Mouse (Mus musculus): ENCODE data around the gene Ddah2. TPM values are rescaled to one million over a fixed set of nuclear protein-coding genes. Genes with fewer than 3 reads are reported as not detected.

Gene Ddah2
- polyA plus RNA-seq, 1 experiment from 2014 or later = 471 TPM

GRCm38 (mm10) chr17:35103221-35103690 lies 44.4 kb downstream of the Ddah2 start:
- Histone ChIP-seq H3K4me1 (no peaks in the 10 kb centered on the region), H3K27me3 (no peaks in the 10 kb centered on the region), H3K4me3 (no peak overlapping the region), H3K4me2 (replicated peaks) (no peak overlapping the region), H3K9me3 (no peaks in the 10 kb centered on the region), H3K9ac (no peak overlapping the region), H3K27ac (no peak overlapping the region), H3K36me3 (peaks cover 55% of the 10 kb centered on the region)
- ATAC-seq (ENCODE audit: insufficient number of reproducible peaks, insufficient read depth, low FRiP score, low TSS enrichment) = no peak
- 66% methylated on average over 6 of the region's 6 CpGs for WGBS

GRCm38 (mm10) chr17:35104079-35104478 lies 45.2 kb downstream of the Ddah2 start:
- no peaks in the 10 kb centered on the region for H3K9me3 ChIP-seq
- no peaks in the 10 kb centered on the region for H3K4me1 ChIP-seq
- WGBS = 85% methylated on average over 7 of the region's 7 CpGs
- H3K36me3 ChIP-seq = peaks cover 47% of the 10 kb centered on the region
- no peak overlapping the region for H3K27ac ChIP-seq
- no peak for ATAC-seq (ENCODE audit: insufficient number of reproducible peaks, insufficient read depth, low FRiP score, low TSS enrichment)
- H3K27me3 ChIP-seq = no peaks in the 10 kb centered on the region
- no peak overlapping the region for H3K4me2 ChIP-seq (replicated peaks)
- no peak overlapping the region for H3K9ac ChIP-seq
- no peak overlapping the region for H3K4me3 ChIP-seq

- no peaks in the 10 kb centered on the region for H3K27me3 ChIP-seq
- 80% methylated on average over 6 of the region's 6 CpGs for WGBS
- H3K4me2 ChIP-seq (replicated peaks) = no peak overlapping the region
- ATAC-seq (ENCODE audit: insufficient number of reproducible peaks, insufficient read depth, low FRiP score, low TSS enrichment) = no peak
- H3K9me3 ChIP-seq = no peaks in the 10 kb centered on the region
- no peak overlapping the region for H3K9ac ChIP-seq
- H3K4me3 ChIP-seq = no peak overlapping the region
- no peaks in the 10 kb centered on the region for H3K4me1 ChIP-seq
- H3K36me3 ChIP-seq = peaks cover 40% of the 10 kb centered on the region
- H3K27ac ChIP-seq = no peak overlapping the region
Observed at GRCm38 (mm10) chr17:35104754-35105153, 45.9 kb downstream of the Ddah2 start.

- 25% methylated on average over 13 of the region's 13 CpGs for WGBS
- 0 out of 2 replicates have a peak overlapping the region, but pooled peaks have one; percentile 11 for H3K27ac ChIP-seq
- H3K36me3 ChIP-seq = peaks cover 29% of the 10 kb centered on the region
- H3K27me3 ChIP-seq = no peaks in the 10 kb centered on the region
- peak overlapping the region; percentile 23 for H3K4me2 ChIP-seq (replicated peaks)
- H3K9ac ChIP-seq = peak overlapping the region; percentile 24
- no peak for ATAC-seq (ENCODE audit: insufficient number of reproducible peaks, insufficient read depth, low FRiP score, low TSS enrichment)
- no peaks in the 10 kb centered on the region for H3K9me3 ChIP-seq
- no peak overlapping the region for H3K4me3 ChIP-seq
- no peaks in the 10 kb centered on the region for H3K4me1 ChIP-seq
Observed at GRCm38 (mm10) chr17:35105740-35106389, 47.0 kb downstream of the Ddah2 start.

- no peaks in the 10 kb centered on the region for H3K27me3 ChIP-seq
- no peaks in the 10 kb centered on the region for H3K4me1 ChIP-seq
- no peak overlapping the region; the same call in 1 of the 2 replicates for H3K4me2 ChIP-seq (replicated peaks)
- H3K4me3 ChIP-seq = no peak overlapping the region
- no peak overlapping the region for H3K9ac ChIP-seq
- H3K36me3 ChIP-seq = peaks cover 22% of the 10 kb centered on the region
- ATAC-seq (ENCODE audit: insufficient number of reproducible peaks, insufficient read depth, low FRiP score, low TSS enrichment) = no peak
- WGBS = 64% methylated on average over 3 of the region's 3 CpGs
- no peaks in the 10 kb centered on the region for H3K9me3 ChIP-seq
- H3K27ac ChIP-seq = no peak overlapping the region
Observed at GRCm38 (mm10) chr17:35106522-35106921, 47.7 kb downstream of the Ddah2 start.

- WGBS = 80% methylated on average over 6 of the region's 6 CpGs
- no peak within 1 kb of the TSS for H3K4me2 ChIP-seq (replicated peaks)
- no peak for ATAC-seq (ENCODE audit: insufficient number of reproducible peaks, insufficient read depth, low FRiP score, low TSS enrichment)
Observed at GRCm38 (mm10) chr17:35108097-35108496, 49.3 kb downstream of the Ddah2 start, which contains the start of gene Ly6g5c. Gene Ly6g5c, plus strand, starts transcription at chr17:35108279.

More at GRCm38 (mm10) chr17:35108097-35108496, 49.3 kb downstream of the Ddah2 start, which contains the start of gene Ly6g5c:
- no peaks in the 10 kb centered on the region for H3K9me3 ChIP-seq
- H3K9ac ChIP-seq = no peak within 1 kb of the TSS
- H3K4me3 ChIP-seq = no peak within 1 kb of the TSS
- no peak within 1 kb of the TSS for H3K27ac ChIP-seq
- no peaks in the 10 kb centered on the region for H3K27me3 ChIP-seq
- H3K36me3 ChIP-seq = peaks cover 6% of the 10 kb centered on the region; the same call in 1 of the 2 replicates
- H3K4me1 ChIP-seq = no peaks in the 10 kb centered on the region

Other genes with a start within 250 kb of the Ddah2 start
- gene Stk19, start 222.1 kb upstream of the Ddah2 start, polyA plus RNA-seq (2016; fragmentation: Nextera tagmentation; extraction: Ambion mirVana) = 21.5 and 23.8 TPM in 2 replicates
- gene Dxo, start 222.0 kb upstream of the Ddah2 start, polyA plus RNA-seq (2016; fragmentation: Nextera tagmentation; extraction: Ambion mirVana) = 65.5 and 77.7 TPM in 2 replicates
- gene Skiv2l, start 208.8 kb upstream of the Ddah2 start, polyA plus RNA-seq (2016; fragmentation: Nextera tagmentation; extraction: Ambion mirVana) = 61.6 and 64.3 TPM in 2 replicates
- 127 and 134 TPM in 2 replicates for gene Nelfe, start 208.6 kb upstream of the Ddah2 start, polyA plus RNA-seq (2016; fragmentation: Nextera tagmentation; extraction: Ambion mirVana)
- gene Cfb, start 196.5 kb upstream of the Ddah2 start, polyA plus RNA-seq (2016; fragmentation: Nextera tagmentation; extraction: Ambion mirVana) = 1.1 and 1.7 TPM in 2 replicates
- 8.6 and 8.9 TPM in 2 replicates for gene Zbtb12, start 179.6 kb upstream of the Ddah2 start, polyA plus RNA-seq (2016; fragmentation: Nextera tagmentation; extraction: Ambion mirVana)
- gene Gm20547, start 177.0 kb upstream of the Ddah2 start, polyA plus RNA-seq (2016; fragmentation: Nextera tagmentation; extraction: Ambion mirVana) = 0.31 TPM in 1 of 2 replicates, not detected in the other
- gene C2, start 160.8 kb upstream of the Ddah2 start, polyA plus RNA-seq (2016; fragmentation: Nextera tagmentation; extraction: Ambion mirVana) = 1.2 and 2.5 TPM in 2 replicates
- 111 and 121 TPM in 2 replicates for gene Ehmt2, start 160.6 kb upstream of the Ddah2 start, polyA plus RNA-seq (2016; fragmentation: Nextera tagmentation; extraction: Ambion mirVana)
- 0.29 TPM in 1 of 2 replicates, not detected in the other for gene Slc44a4, start 144.6 kb upstream of the Ddah2 start, polyA plus RNA-seq (2016; fragmentation: Nextera tagmentation; extraction: Ambion mirVana)
- 19.2 and 20.8 TPM in 2 replicates for gene Neu1, start 127.8 kb upstream of the Ddah2 start, polyA plus RNA-seq (2016; fragmentation: Nextera tagmentation; extraction: Ambion mirVana)
- gene Hspa1b, start 99.8 kb upstream of the Ddah2 start, polyA plus RNA-seq (2016; fragmentation: Nextera tagmentation; extraction: Ambion mirVana) = 0.33 and 0.36 TPM in 2 replicates
- not detected in 2 replicates for gene Gm20481, start 89.1 kb upstream of the Ddah2 start, polyA plus RNA-seq (2016; fragmentation: Nextera tagmentation; extraction: Ambion mirVana)
- 4.2 and 4.9 TPM in 2 replicates for gene Hspa1a, start 86.9 kb upstream of the Ddah2 start, polyA plus RNA-seq (2016; fragmentation: Nextera tagmentation; extraction: Ambion mirVana)
- gene Hspa1l, start 86.3 kb upstream of the Ddah2 start, polyA plus RNA-seq (2016; fragmentation: Nextera tagmentation; extraction: Ambion mirVana) = 0.84 and 0.99 TPM in 2 replicates
- 212 and 230 TPM in 2 replicates for gene Lsm2, start 77.2 kb upstream of the Ddah2 start, polyA plus RNA-seq (2016; fragmentation: Nextera tagmentation; extraction: Ambion mirVana)
- gene Vars, start 58.0 kb upstream of the Ddah2 start, polyA plus RNA-seq (2016; fragmentation: Nextera tagmentation; extraction: Ambion mirVana) = 150 and 160 TPM in 2 replicates
- 0.20 and 0.25 TPM in 2 replicates for gene Vwa7, start 42.5 kb upstream of the Ddah2 start, polyA plus RNA-seq (2016; fragmentation: Nextera tagmentation; extraction: Ambion mirVana)
- gene Sapcd1, start 31.0 kb upstream of the Ddah2 start, polyA plus RNA-seq (2016; fragmentation: Nextera tagmentation; extraction: Ambion mirVana) = 8.7 and 9.5 TPM in 2 replicates
- gene Msh5, start 12.3 kb upstream of the Ddah2 start, polyA plus RNA-seq (2016; fragmentation: Nextera tagmentation; extraction: Ambion mirVana) = 3.7 and 4.2 TPM in 2 replicates
- 205 and 211 TPM in 2 replicates for gene Clic1, start 9.1 kb upstream of the Ddah2 start, polyA plus RNA-seq (2016; fragmentation: Nextera tagmentation; extraction: Ambion mirVana)
- not detected in 2 replicates for gene Ly6g6c, start 6.4 kb downstream of the Ddah2 start, polyA plus RNA-seq (2016; fragmentation: Nextera tagmentation; extraction: Ambion mirVana)
- 0.61 and 0.99 TPM in 2 replicates for gene Mpig6b, start 7.1 kb downstream of the Ddah2 start, polyA plus RNA-seq (2016; fragmentation: Nextera tagmentation; extraction: Ambion mirVana)
- gene Ly6g6e, start 17.9 kb downstream of the Ddah2 start, polyA plus RNA-seq (2016; fragmentation: Nextera tagmentation; extraction: Ambion mirVana) = 1.1 and 1.3 TPM in 2 replicates
- 0.68 TPM in 1 of 2 replicates, not detected in the other for gene Ly6g6d, start 19.0 kb downstream of the Ddah2 start, polyA plus RNA-seq (2016; fragmentation: Nextera tagmentation; extraction: Ambion mirVana)
- 0.27 and 0.65 TPM in 2 replicates for gene Ly6g6f, start 26.6 kb downstream of the Ddah2 start, polyA plus RNA-seq (2016; fragmentation: Nextera tagmentation; extraction: Ambion mirVana)
- 83.3 and 86.7 TPM in 2 replicates for gene Abhd16a, start 30.2 kb downstream of the Ddah2 start, polyA plus RNA-seq (2016; fragmentation: Nextera tagmentation; extraction: Ambion mirVana)
- not detected in 2 replicates for gene Ly6g5c, start 49.2 kb downstream of the Ddah2 start, polyA plus RNA-seq (2016; fragmentation: Nextera tagmentation; extraction: Ambion mirVana)
- gene Ly6g5b, start 56.4 kb downstream of the Ddah2 start, polyA plus RNA-seq (2016; fragmentation: Nextera tagmentation; extraction: Ambion mirVana) = 0.82 and 1.0 TPM in 2 replicates
- 22.4 and 25.5 TPM in 2 replicates for gene Gpank1, start 62.4 kb downstream of the Ddah2 start, polyA plus RNA-seq (2016; fragmentation: Nextera tagmentation; extraction: Ambion mirVana)
- gene Csnk2b, start 63.0 kb downstream of the Ddah2 start, polyA plus RNA-seq (2016; fragmentation: Nextera tagmentation; extraction: Ambion mirVana) = 254 and 259 TPM in 2 replicates
- gene D17H6S53E, start 67.3 kb downstream of the Ddah2 start, polyA plus RNA-seq (2016; fragmentation: Nextera tagmentation; extraction: Ambion mirVana) = 9.3 and 10.7 TPM in 2 replicates
- 0.46 and 0.49 TPM in 2 replicates for gene Apom, start 73.0 kb downstream of the Ddah2 start, polyA plus RNA-seq (2016; fragmentation: Nextera tagmentation; extraction: Ambion mirVana)
- 73.3 and 74.0 TPM in 2 replicates for gene Bag6, start 76.1 kb downstream of the Ddah2 start, polyA plus RNA-seq (2016; fragmentation: Nextera tagmentation; extraction: Ambion mirVana)
- gene Prrc2a, start 105.9 kb downstream of the Ddah2 start, polyA plus RNA-seq (2016; fragmentation: Nextera tagmentation; extraction: Ambion mirVana) = 225 and 230 TPM in 2 replicates
- gene Aif1, start 117.0 kb downstream of the Ddah2 start, polyA plus RNA-seq (2016; fragmentation: Nextera tagmentation; extraction: Ambion mirVana) = 7.0 and 7.3 TPM in 2 replicates
- 5.9 and 7.7 TPM in 2 replicates for gene Lst1, start 129.4 kb downstream of the Ddah2 start, polyA plus RNA-seq (2016; fragmentation: Nextera tagmentation; extraction: Ambion mirVana)
- gene Ltb, start 135.4 kb downstream of the Ddah2 start, polyA plus RNA-seq (2016; fragmentation: Nextera tagmentation; extraction: Ambion mirVana) = 0.95 and 0.98 TPM in 2 replicates
- gene Tnf, start 143.0 kb downstream of the Ddah2 start, polyA plus RNA-seq (2016; fragmentation: Nextera tagmentation; extraction: Ambion mirVana) = 0.15 and 0.25 TPM in 2 replicates
- gene Lta, start 146.3 kb downstream of the Ddah2 start, polyA plus RNA-seq (2016; fragmentation: Nextera tagmentation; extraction: Ambion mirVana) = 0.22 and 0.27 TPM in 2 replicates
- gene Gm16181, start 161.8 kb downstream of the Ddah2 start, polyA plus RNA-seq (2016; fragmentation: Nextera tagmentation; extraction: Ambion mirVana) = 1.0 TPM in 1 of 2 replicates, not detected in the other
- gene Atp6v1g2, start 174.6 kb downstream of the Ddah2 start, polyA plus RNA-seq (2016; fragmentation: Nextera tagmentation; extraction: Ambion mirVana) = 4.5 and 5.5 TPM in 2 replicates
- 13.0 and 13.3 TPM in 2 replicates for gene Nfkbil1, start 176.8 kb downstream of the Ddah2 start, polyA plus RNA-seq (2016; fragmentation: Nextera tagmentation; extraction: Ambion mirVana)
- 572 and 587 TPM in 2 replicates for gene Ddx39b, start 182.7 kb downstream of the Ddah2 start, polyA plus RNA-seq (2016; fragmentation: Nextera tagmentation; extraction: Ambion mirVana)
- gene H2-D1, start 203.7 kb downstream of the Ddah2 start, polyA plus RNA-seq (2016; fragmentation: Nextera tagmentation; extraction: Ambion mirVana) = 20.8 and 21.5 TPM in 2 replicates

Measured in embryonic facial prominence, embryonic 12.5 days (tissue).